Mouse (Mus musculus) liver (tissue): ENCODE measurements at regions not wholly inside any gene's neighbourhood (a gene's known extent, or its start where the extent isn't known, plus 50 kb on each side); places are given as distances from the start of the nearest gene placed in this dataset.

Source experiments
- DNase-seq: peaks from one replicate; pipeline ENCODE4 v3.0.0-alpha.2; 2020; ENCODE audit warnings: mixed read lengths

GRCm38 (mm10) chr13:42518686-42519085 lies 161.7 kb upstream of the Phactr1 start:
- DNase-seq: no peak

DNA sequence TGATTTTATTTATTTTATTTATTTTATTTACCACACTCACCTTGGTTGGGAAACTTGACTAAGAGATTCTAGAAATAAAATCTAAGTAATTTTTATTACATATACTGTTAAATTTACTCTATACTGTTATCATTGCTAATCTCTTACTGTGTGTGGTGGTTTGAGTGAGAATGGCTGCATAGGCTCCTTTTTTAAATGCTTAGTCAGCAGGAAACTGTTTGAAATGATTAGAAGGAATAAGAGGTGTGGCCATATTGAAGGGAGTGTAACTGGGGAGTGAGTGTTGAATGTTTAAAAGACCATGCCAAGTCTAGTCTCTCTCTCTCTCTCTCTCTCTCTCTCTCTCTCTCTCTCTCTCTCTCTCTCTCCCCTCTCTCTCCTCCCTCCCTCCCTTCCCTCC lies 157.9 kb upstream of the Phactr1 start:
- DNase-seq: no peak

- DNase-seq: no peak
These were observed 154.3 kb upstream of the Phactr1 start for GRCm38 (mm10) chr13:42526163-42526562.

- peak; percentile 9 for DNase-seq
These were observed 153.5 kb upstream of the Phactr1 start for GRCm38 (mm10) chr13:42526966-42527365.

- no peak for DNase-seq
These were observed 152.3 kb upstream of the Phactr1 start for GRCm38 (mm10) chr13:42528169-42528568.

GRCm38 (mm10) chr13:42536501-42537210 lies 143.8 kb upstream of the Phactr1 start:
- no peak for DNase-seq

DNA sequence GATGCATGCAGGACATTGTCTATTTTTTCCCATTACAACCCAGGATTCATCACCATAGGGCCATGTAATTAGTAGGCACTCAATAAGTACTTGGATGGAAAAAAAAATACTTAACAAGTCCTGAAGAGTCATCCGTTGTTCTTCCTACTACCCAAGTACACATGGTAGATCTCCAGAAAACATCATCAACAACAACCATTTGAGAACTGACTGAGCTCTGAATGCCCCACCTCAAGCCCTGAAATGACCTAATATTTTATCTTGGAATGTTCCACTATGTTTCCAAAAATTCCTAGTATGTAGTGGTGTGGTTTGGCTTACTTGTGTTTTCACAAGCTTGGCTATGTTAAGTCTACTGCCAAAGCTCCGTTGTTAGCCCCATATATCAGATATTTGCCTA lies 142.4 kb upstream of the Phactr1 start:
- no peak for DNase-seq

- no peak for DNase-seq
These were observed 135.8 kb upstream of the Phactr1 start for GRCm38 (mm10) chr13:42544536-42545094.

GRCm38 (mm10) chr13:42546389-42546788 lies 134.0 kb upstream of the Phactr1 start:
- DNase-seq: no peak

DNA sequence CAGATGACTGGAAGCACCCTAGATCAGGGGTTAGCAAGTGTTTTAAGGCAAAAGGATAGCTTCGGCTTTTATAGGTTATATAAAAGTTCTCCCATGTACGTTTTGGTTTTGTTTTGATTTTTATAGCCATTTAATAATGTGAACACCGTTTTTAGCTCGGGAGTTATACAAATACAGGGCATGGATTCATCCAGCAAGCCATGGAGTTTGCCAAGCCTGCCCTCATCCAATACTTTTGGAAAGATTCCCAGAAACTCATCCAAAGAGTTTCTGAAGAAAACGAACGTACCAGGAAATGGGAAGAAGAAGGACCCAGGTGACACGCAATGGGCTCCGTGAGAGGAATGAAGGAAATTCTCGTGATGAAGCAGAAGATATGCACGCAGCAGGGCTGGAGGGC lies 133.6 kb upstream of the Phactr1 start:
- no peak for DNase-seq

GRCm38 (mm10) chr13:42549021-42549559 lies 131.3 kb upstream of the Phactr1 start:
- DNase-seq: no peak

DNA sequence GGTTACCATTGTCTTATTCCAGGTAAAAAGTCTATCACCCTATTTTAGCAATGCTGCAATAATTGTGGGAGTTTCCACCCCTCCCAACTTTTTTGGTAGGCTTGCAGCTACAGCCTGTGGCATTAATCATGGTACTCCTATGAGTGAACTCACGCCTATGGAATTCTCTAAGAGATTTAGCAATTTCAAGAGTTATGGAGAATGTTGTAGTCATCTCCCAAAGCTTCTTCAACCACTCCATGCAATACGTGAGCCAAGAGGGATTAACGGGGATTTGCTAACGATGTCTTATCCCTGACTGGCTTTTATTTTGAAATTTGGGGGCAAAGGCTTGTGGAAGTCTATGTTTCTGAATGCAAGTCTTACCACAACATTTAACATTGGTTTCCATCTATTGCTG lies 125.5 kb upstream of the Phactr1 start:
- no peak for DNase-seq

GRCm38 (mm10) chr13:42558526-42558925 lies 121.9 kb upstream of the Phactr1 start:
- no peak for DNase-seq

DNA sequence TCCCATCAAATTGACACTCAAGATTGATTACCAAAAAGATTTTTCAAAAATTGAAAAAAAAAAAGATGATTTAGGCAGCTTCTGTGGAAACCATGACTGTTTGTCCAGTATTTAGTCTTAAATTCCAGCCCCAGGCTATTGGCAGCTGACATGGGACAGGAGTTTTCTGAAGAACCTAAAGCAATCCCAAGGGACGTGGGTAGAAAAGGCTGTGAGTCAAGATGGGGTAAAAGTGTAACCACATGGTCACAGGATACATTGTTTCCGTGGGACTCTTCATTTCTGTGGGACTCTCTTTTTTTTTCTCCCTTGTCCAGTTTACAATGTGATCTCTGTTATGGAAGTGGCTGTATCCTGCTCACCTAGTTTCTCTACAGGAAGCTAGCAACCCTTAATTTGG lies 119.0 kb upstream of the Phactr1 start:
- DNase-seq: no peak

DNA sequence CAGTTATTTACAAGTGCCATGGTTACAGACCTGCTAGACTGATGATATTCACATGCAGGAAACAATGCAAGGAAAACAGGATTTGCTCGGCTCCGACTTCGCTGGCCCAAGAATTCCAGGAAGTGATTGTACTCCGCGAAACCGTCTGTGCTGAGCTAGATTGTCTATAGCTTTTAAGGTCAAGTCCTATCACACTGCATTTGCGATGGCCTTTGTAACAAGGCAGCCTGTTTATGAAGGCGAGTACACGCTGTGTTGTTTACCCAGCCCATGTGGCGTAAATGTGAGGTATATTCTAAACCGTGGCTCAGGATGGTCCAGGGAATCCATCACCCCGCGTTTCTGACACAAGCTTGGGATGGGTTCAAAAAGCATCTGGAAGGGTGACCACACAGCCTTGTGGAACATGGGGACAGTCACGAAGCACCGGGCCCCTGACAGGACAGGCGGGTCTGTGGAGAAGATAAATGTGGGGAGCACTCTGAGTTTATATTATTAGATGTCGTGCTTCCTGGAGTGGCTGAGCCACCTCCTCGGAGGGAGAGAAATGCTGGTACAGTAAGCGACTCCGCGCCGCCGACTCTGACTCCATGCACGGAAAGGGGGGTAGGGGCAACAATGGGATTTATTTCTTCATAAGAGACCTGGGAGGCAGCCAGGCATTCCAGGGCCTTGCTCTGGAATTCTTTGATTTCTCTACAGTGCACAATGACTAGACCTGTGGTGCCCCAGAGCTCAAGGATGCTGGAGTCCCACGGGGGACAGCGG lies 114.9 kb upstream of the Phactr1 start:
- peak; percentile 5 for DNase-seq

DNA sequence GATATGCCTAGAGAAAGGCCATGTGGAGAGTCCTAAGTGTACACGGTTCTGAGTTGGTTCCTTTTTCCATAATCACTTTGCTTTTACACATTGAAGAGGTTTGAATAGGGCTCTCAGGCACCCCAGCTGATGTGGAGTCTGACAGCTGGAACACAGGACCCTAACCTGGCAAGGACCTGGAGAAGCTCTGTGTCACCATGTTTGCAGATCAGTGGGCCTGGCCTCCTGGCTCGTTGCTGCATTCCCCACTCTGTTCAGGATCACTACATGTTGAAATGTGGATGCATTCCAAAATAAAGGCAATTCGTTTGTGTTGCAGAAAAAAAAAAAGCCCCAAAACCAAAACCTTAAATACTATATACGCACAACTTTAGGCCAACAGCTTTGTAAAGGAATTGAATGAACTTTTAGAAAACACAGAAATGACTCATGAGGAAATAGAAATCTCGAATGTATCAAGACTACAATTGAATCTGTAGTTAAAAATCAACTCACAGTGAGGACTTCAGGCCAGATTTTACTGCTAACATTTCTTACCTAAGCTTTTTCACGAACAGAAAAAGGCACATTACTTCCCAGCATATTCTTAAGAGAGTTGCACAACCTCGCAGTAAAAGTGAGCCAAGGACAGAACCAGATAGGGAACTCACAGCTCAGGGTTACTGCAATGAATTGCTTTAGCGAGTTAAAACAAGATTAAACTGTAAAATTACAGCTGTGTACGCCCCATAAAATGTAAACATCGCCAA lies 109.6 kb upstream of the Phactr1 start:
- DNase-seq: no peak

DNA sequence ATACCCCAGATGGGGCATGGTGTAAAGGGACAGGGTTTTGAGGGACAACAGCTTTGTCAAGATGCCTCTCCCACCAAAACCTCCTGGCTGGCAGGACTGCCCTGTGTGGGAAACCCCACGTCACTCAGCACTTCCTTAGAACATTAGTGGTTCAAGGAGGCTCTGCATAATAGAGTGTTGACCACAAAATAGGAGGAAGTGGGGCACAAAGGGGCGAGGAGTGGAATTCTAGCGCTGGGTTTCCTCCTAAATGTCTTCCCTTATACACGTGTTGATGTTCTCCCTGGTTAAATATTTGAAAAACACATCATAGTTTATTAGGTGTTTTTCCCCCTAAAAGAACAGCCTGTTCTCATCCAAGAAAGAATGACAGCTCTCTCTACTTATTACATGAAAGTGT lies 106.2 kb upstream of the Phactr1 start:
- no peak for DNase-seq

- DNase-seq: peak; percentile 62
These were observed 104.5 kb upstream of the Phactr1 start for GRCm38 (mm10) chr13:42575725-42576426.

DNA sequence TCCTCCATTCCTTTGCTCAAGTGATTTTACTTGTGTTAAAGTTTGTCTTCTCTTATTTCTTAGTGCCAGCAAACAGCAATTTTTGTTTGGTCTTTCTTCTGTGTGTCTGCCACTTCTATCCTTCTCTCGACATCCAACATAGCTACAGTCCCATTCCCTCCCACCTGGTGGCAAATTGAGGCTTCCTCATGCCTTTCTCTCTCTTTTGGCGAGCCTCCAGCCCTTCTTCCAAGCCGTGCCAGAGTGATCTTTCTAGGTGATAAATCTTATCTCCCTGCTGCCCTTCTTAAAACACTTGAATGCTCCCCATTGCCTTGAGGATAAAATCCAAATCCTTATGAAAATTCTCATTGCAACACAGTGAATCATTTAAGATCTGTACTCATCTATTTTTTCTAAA lies 101.0 kb upstream of the Phactr1 start:
- no peak for DNase-seq

DNA sequence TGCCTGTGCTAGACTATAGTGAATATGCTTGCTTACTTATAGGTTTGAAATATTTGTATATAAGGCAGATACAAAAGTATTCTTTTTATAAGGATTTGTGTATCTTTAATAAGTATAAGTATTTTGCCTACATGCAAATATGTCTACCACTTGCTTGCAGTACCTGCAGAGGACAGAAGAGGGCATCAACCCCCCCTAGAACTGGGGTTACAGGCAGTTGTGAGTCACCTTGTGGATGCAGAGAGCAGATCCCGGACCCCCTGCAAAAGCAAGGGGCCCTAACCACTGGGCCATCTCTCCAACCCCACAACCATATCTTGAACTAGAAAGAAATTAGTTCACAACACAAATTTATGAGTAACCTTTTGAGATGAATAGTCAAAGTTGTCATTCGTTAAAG lies 91.3 kb upstream of the Phactr1 start:
- no peak for DNase-seq

- no peak for DNase-seq
These were observed 90.8 kb upstream of the Phactr1 start for GRCm38 (mm10) chr13:42589607-42590006.

GRCm38 (mm10) chr13:42590415-42590814 lies 90.0 kb upstream of the Phactr1 start:
- DNase-seq: no peak
